Mouse (Mus musculus): Measurements from ENCODE around the gene Mpzl3.

- TF ChIP-seq CTCF (IDR thresholded peaks at IDR 0.05; ENCODE audit: low read depth) = no peak
- TF ChIP-seq EP300 (optimal IDR thresholded peaks at IDR 0.05) = no peak
Observed at GRCm38 (mm10) chr9:45098426-45098825, 43.4 kb downstream of the Mpzl3 start.
